Mouse (Mus musculus): ENCODE data around the gene Bicdl1.

DNA sequence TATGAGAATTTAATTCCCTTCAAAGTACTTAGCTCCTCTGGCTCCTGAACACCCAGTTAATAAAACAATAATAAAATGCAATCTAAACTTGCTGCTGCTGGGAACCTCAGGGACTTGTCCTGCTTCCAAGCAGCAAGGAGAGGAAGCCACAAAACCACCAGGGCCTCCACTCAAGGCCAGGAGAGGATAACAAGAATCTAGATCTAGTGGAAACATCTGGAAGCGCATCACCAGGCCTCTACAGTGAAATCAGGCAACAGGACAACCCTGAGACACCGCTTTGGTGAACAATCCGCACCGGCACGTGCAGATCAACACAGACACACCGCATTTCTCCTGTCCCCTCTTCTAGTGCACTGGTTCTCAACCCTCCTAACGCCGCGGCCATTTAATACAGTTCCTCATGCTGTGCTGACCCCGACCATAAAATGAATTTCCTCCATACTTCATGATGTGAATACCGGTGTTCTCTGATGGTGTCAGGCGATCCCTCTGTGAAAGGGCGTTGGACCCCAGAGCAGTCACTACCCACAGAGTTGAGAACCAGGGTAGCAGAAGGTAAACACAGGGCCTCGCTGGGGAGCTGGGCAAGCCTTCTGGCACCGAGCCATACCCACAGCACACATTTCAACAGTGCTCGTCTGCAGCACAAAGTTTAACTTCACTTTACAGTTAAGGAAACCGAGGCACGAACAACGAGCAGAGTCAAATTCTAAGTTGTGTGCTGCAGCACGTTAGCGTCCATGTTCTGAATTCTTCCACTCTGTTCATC is 9.0 kb downstream of the Bicdl1 start:
- TF ChIP-seq CTCF (IDR thresholded peaks at IDR 0.05; ENCODE audit: low read depth) (no peak), EP300 (optimal IDR thresholded peaks at IDR 0.05) (no peak)

All from stomach, postnatal 0 days (tissue).